Mouse (Mus musculus) thymus, postnatal 4 days (tissue): ENCODE results near the gene Nelfb.

Experiments
- DNase-seq: peaks from one replicate; pipeline ENCODE4 v3.0.0; 2021

The Nelfb gene

DNA sequence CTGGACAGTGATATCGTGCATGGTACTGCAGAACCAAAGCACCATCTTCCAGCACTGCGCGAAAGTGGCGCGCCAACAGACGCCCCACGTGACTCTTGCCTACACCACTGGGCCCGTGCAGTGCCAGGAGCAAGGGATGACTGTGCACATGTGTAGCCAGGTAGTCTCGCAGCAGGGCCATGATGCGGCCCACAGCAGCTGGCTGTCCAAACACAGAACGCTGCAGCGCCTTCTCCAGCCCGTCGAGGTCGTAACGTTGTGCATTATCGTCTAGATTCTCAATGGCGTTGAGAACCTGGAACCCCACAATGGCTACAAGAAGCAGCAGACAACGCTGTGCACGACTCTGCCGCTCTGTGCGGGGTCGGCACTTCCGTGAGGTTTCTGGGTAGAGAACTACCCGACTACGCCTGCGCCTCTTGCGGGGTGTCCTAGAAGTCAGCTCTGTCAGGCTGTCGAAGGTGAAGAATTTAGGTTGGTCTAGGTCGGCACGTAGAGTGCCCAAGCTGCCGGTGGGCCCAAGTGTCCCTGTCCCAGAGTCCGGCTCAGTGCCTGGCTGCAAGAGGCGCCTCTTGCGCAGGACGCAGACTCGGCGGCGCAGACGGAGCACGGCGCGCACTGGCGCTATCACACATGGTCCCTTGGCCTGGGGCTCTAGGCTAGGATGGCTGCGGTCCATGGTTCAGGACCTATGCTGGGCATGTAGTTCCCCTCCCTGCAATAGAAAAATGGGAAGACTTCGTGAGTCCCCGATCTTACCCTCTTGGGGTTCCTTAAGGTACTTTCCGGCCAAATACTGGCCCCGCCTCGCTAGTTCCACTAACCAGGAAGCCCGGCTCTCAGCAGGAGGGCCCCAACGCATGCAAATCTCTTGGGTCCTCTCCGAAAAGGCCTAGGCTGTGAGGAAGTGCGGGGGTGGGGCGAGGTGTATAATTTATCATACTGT is 15.8 kb downstream of the Nelfb start:
- peak; percentile 79 for DNase-seq

GRCm38 (mm10) chr2:25194486-25195171 is 16.7 kb downstream of the Nelfb start:
- DNase-seq, result peak; percentile 57

- DNase-seq, result no peak
These were observed 17.3 kb downstream of the Nelfb start for GRCm38 (mm10) chr2:25194006-25194405.

DNA sequence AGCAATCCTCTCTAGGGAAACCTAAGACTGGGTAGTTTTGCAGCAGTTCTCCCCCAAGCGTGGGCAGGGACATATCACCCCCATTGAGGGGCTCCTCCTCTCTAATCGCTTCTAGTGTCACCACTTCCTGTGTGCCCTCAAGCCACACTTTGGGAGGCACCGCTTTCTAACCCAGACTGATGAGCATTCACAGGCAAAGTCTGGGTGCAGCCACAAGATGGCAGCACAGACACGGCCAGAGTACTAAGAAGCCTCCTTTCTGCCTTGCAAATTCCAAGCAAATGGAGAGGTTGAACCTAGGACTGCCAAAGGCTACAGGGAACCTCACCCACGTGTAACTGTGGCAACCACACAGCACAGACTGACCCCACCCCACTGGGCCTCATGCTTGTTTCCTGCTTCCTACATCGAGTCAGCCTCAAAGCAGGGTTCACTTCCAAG is 17.9 kb downstream of the Nelfb start:
- peak; percentile 86 for DNase-seq

DNA sequence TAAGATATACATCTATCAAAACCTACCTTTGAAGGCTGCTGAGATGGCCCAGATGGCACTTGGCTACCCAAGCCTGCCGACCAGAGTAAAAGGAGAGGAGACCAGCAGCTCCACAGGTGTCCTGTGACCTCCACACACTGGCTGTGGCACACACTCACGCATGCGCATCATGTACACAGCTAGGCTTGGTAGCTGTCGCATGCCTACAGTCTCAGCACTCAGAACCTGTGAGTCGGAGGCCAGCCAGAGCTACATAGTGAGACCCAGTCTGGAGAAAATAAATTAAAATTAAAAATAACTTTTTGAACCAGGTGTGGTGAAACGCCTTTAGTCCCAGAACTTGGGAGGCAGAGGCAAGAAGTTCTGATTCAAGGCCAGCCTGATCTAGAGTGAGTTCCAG is 23.4 kb downstream of the Nelfb start:
- no peak for DNase-seq

DNA sequence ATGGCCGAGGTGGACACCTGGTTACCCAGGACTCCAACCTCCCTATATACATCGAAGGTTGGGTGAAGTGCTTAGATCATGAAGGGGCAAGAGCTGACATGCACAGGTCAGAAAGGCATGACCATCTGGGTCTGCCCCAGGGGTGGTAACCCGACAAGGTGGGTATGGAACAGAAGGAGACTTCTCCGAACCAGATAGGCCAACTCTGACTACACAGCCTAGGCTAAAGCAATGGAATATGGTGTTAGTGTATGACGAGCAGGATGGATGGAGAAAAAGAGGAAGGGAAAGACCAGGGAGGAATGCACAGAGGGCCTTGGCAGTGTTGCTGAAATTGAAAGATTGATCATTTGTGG is 24.7 kb downstream of the Nelfb start:
- DNase-seq, result no peak

DNA sequence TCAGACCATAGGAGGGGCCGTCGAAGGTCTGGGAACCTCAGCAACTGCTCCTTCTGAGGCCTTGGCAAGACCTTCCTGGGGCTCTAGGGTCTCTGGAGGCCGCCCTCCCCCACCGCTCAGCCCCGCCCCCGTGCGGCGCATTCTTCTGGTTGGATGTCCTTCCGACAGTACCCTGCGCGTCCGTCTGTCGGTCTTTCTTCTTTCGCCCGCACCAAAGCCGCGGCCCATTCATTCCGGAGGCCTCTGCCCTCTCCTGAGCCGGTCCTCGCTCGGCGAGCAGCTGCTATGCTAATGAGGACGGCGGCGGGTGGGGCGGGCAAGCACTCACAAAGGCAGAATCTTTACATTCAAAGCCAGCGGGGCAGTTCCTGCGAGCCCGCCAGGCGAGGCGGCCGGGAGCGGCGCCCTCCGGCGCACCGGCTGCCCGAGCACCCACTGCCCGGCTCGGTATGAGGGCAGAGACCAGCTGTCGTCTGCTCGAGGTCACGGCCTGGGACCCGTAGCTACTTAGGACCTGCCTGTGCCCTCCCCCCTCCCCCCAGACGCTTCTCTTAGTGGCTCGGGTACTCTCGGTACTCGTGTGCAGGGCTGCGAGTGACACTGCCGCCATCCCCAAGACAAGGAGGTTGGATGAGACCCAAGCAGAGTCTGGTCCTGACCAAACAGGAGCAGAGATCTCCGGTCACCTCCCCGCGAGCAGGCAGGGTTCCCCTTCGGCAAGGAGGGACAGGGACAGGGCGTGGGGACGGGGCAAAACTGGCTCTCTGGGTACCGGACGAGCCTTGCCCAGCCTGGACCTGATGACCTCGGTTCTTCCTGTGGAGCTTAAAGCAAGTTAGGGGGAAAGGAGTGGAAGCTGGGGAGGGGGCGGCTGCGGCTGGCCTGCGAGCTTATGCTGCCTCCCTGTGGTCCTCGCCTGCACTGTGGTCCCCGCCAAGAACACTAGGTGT is 25.4 kb downstream of the Nelfb start:
- DNase-seq, result peak; percentile 81

GRCm38 (mm10) chr2:25184496-25184895 is 26.8 kb downstream of the Nelfb start:
- DNase-seq, result no peak

DNA sequence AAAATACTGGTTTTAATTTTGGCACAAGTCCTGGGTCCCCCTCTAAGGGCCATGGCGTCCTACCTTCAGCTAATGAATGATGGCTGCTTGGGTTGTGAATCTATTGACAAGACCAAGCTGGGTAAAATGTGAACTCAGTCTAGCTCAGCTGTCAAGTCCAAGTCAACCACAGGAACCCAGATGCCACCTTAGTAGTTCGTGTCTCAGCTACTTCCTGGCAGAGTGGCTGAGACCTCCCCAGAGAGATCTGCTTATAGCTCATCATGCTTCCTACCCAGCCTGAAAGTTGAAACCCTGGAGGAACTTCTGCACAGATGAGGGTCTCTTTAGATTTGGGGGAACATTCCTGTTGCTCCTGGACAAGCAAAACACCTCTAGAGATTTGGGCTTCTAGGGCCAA is 28.0 kb downstream of the Nelfb start:
- peak; percentile 36 for DNase-seq

DNA sequence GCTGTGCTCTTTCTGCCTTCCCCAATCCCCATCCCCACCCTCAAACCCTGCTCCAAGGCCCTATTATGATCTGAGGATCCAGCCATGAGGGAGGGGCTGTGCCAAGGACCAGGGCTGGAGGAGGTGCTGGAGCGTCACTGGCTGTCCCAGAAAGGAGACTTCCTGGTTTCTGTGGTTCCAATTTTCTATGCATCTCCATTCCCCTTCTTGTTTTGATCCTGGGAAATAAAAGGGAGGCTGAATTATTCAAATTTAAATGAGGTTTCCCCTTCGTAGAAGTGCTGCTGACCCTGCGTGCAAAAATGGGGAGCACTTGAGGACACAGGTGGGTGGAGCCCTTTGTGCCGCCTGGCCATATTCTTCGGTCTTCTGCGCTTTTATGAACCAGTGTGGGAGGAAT is 28.6 kb downstream of the Nelfb start:
- no peak for DNase-seq

DNA sequence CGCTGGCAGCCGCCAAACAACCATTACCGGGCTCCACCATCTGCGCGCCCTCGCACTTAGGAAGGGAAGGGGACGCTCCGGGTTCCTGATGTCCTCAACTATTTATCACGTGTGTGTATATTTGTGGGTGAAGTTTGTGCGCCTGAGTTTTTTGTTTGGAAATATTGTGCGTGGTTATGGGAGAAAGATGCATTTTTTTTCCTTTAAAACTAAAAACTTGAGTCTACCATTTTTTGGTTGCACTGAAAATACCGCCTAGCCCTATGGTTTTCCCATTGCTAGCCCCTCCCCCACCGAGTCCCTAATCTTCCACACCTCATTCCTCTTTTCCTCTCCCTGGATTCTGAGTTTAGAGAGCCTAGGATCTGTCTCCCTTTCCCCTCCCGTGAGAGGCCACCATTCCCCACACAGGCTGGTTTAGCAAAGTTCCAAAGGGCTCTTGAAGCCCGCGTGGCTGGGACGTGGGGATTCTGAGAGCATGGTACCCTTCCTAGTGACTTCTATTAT is 29.3 kb downstream of the Nelfb start:
- no peak for DNase-seq

- DNase-seq, result peak; percentile 75
These were observed 30.1 kb downstream of the Nelfb start for GRCm38 (mm10) chr2:25180973-25181890.

GRCm38 (mm10) chr2:25180478-25180903 is 30.8 kb downstream of the Nelfb start, which contains the start of gene Nrarp:
Nrarp (plus strand) TSS chr2:25180758.
- peak; percentile 96 for DNase-seq

DNA sequence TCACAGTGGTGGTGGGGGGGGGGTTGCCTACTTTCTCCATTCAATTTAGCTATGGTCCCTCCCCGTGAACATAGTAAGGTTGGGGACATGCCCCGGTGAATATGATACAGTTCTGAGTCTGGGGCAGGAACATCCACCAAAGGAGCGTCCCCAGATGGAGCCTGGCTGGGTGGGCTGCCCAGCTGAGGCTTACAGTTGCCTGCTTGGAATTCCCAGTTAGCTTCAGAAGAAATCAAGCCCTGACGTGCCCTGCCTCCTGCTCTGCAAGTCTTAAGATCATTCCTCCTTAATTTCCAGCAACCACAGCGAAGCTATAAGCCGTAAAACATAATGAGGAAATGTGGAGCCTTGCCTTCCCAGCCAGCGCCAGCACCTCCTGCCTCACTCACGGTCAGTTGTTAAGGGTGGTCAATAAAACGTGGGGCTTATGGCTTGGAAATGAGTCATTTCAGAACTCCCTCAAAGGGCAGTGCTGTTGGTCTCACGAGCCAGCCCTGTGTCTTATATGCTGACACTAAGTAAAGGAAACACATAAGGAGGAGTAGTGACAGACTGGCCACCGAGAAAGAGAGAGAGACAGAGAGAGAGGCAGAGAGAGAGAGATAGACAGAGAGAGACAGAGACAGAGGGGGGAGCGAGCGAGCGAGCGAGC is 31.6 kb downstream of the Nelfb start:
- DNase-seq, result no peak

DNA sequence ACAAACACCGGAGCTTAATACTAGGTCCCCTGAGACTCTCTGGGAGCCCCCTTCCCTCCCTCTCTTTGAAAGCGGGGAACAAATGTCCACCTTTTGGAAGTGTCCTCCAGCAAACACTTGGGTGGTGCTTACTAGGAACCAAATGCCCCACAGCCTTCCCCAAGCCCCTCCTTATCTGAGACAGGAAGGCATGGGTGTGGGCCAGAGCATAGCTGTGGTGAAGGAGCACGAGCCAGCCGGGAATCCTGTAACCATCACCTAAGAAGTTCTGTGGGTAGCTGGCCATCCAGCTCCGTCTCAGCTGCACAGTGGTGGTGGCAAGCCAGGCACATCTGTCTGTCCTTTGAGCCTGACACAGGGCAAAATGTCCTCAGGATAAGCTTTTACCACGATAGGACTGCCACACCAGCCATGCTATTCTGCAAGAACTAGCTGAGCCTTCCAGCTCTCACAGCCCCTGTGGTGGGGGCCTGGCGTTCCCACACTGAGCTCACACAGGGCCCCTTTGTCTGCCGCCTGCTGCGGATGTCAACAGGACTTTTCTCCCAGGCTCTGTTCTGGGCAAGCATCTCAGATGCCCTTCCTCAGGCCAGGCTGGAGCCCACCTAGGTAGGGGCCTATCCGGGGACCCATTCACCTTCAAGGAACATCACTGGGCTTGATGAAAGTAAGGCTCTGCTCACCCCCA is 32.9 kb downstream of the Nelfb start:
- no peak for DNase-seq

GRCm38 (mm10) chr2:25177685-25178084 is 33.6 kb downstream of the Nelfb start:
- no peak for DNase-seq

- DNase-seq, result no peak
These were observed 34.2 kb downstream of the Nelfb start for GRCm38 (mm10) chr2:25177076-25177475.

GRCm38 (mm10) chr2:25176573-25176972 is 34.7 kb downstream of the Nelfb start:
- DNase-seq, result no peak

GRCm38 (mm10) chr2:25175690-25176078 is 35.6 kb downstream of the Nelfb start:
- no peak for DNase-seq
